9 mouse cellular contexts compared by ENCODE assay signal in the genomic region with DNA sequence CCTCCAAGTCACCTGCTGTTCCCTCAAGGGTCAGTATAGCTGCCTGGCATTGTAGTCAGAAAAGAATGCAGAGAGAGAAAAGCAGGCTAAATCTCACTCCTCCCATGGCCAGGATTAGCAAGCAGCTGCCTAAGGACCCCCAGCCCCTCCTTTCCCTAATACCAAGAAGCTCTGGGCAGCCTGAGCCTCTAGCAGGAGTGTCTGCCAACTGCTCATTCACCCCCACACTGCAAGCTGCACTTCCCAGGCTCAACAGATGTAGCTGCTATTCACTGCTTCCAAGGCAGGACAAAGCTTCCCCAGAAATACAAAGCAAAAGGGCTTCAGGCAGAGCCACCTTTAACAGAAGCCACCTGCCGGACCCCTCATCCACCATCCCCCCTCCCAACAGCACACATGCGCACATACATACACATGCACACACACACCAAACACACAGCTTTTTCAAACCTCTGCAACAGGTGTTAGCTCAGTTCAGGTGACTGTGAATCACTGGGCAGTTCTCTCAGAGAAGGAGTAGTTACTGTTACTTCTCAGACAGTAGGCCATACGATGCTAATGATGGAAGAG. TPM values are rescaled to one million over a fixed set of nuclear protein-coding genes. Genes with fewer than 3 reads are reported as not detected.
DNase-seq lines count a peak whose midpoint lies in the region; ATAC-seq and TF ChIP-seq lines count a peak whose summit lies in the region.
"Had no signal": no experiment of that assay in that cellular context is flagged by ENCODE, and none has a peak within 500 bp of the region (broad histone marks: within the 10 kb centered on the region; RNA-seq: fewer than 3 reads in every experiment).

No protein-coding gene starts in this region.

- no peaks in the 10 kb centered on the region for H3K27me3 ChIP-seq in lung, embryonic 16.5 days (ENCODE audit: control insufficient read depth, insufficient read depth, low read depth, low read length)
- no peaks in the 10 kb centered on the region for H3K27me3 ChIP-seq in forebrain, embryonic 13.5 days
- no peaks in the 10 kb centered on the region for H3K27me3 ChIP-seq in intestine, postnatal 0 days (replicated peaks; ENCODE audit: control insufficient read depth, insufficient read depth, low read length)
- no peaks in the 10 kb centered on the region for H3K27me3 ChIP-seq in midbrain, embryonic 10.5 days (ENCODE audit: low read depth, poor library complexity, severe bottlenecking)
- H3K27me3 ChIP-seq in stomach, postnatal 0 days (ENCODE audit: control insufficient read depth, insufficient read depth, low read length) = no peaks in the 10 kb centered on the region
- no peaks in the 10 kb centered on the region for H3K27me3 ChIP-seq in liver, embryonic 12.5 days (replicated peaks)

- no peak overlapping the region for H3K4me3 ChIP-seq in lung, embryonic 16.5 days (ENCODE audit: low read length)
- H3K4me3 ChIP-seq in forebrain, embryonic 13.5 days = no peak overlapping the region
- H3K4me3 ChIP-seq in intestine, postnatal 0 days (ENCODE audit: low read depth, low read length) = no peak overlapping the region
- H3K4me3 ChIP-seq in midbrain, embryonic 10.5 days = peak overlapping the region; percentile 29
- H3K4me3 ChIP-seq in stomach, postnatal 0 days (ENCODE audit: low read depth, low read length) = no peak overlapping the region
- H3K4me3 ChIP-seq in liver, embryonic 12.5 days = no peak overlapping the region

- TF ChIP-seq EP300 in stomach, postnatal 0 days (optimal IDR thresholded peaks at IDR 0.05) = no peak

- 0 out of 2 replicates have a peak, but pooled peaks have one; percentile 18 for TF ChIP-seq CTCF in intestine, postnatal 0 days (IDR thresholded peaks at IDR 0.05; ENCODE audit: low read depth)
- 0 out of 2 replicates have a peak, but pooled peaks have one; percentile 14 for TF ChIP-seq CTCF in stomach, postnatal 0 days (IDR thresholded peaks at IDR 0.05; ENCODE audit: low read depth)

- H3K9ac ChIP-seq in lung, embryonic 16.5 days (ENCODE audit: low read length) = no peak overlapping the region
- H3K9ac ChIP-seq in forebrain, embryonic 13.5 days = peak overlapping the region; percentile 34
- no peak overlapping the region for H3K9ac ChIP-seq in intestine, postnatal 0 days (ENCODE audit: low read depth, low read length)
- H3K9ac ChIP-seq in stomach, postnatal 0 days (ENCODE audit: low read length) = no peak overlapping the region
- no peak overlapping the region for H3K9ac ChIP-seq in liver, embryonic 12.5 days

- H3K4me1 ChIP-seq in lung, embryonic 16.5 days (replicated peaks; ENCODE audit: control insufficient read depth, insufficient read depth, low read length) = peaks cover 74% of the 10 kb centered on the region
- H3K4me1 ChIP-seq in forebrain, embryonic 13.5 days = peaks cover 89% of the 10 kb centered on the region
- H3K4me1 ChIP-seq in intestine, postnatal 0 days (replicated peaks; ENCODE audit: control insufficient read depth, insufficient read depth, low read length) = peaks cover 18% of the 10 kb centered on the region
- peaks cover 98% of the 10 kb centered on the region for H3K4me1 ChIP-seq in midbrain, embryonic 10.5 days
- peaks cover 23% of the 10 kb centered on the region for H3K4me1 ChIP-seq in stomach, postnatal 0 days (replicated peaks; ENCODE audit: control insufficient read depth, insufficient read depth)
- peaks cover 86% of the 10 kb centered on the region for H3K4me1 ChIP-seq in liver, embryonic 12.5 days

- no peak overlapping the region for H3K4me2 ChIP-seq in lung, embryonic 16.5 days (ENCODE audit: low read depth, low read length)
- peak overlapping the region; percentile 24; the same call in 1 of the 2 replicates for H3K4me2 ChIP-seq in forebrain, embryonic 13.5 days
- H3K4me2 ChIP-seq in intestine, postnatal 0 days (replicated peaks; ENCODE audit: low read depth) = no peak overlapping the region
- no peak overlapping the region for H3K4me2 ChIP-seq in stomach, postnatal 0 days (replicated peaks; ENCODE audit: low read depth)
- no peak overlapping the region for H3K4me2 ChIP-seq in liver, embryonic 12.5 days

- 54% methylated on average over 3 of the region's 3 CpGs for WGBS in lung, embryonic 16.5 days
- WGBS in forebrain, embryonic 13.5 days = 0% methylated on average over 3 of the region's 3 CpGs
- 70% methylated on average over 3 of the region's 3 CpGs for WGBS in intestine, postnatal 0 days
- 19% methylated on average over 3 of the region's 3 CpGs for WGBS in midbrain, embryonic 10.5 days
- 34% methylated on average over 3 of the region's 3 CpGs for WGBS in stomach, postnatal 0 days
- WGBS in liver, embryonic 12.5 days (ENCODE audit: insufficient replicate concordance) = 71% methylated on average over 3 of the region's 3 CpGs

- no peak for DNase-seq in lung, postnatal 14 days
- DNase-seq in midbrain, embryonic 10.5 days (ENCODE audit: low spot score) = peak; percentile 81
- DNase-seq in stomach, postnatal 0 days (ENCODE audit: low spot score) = peak; percentile 49
- DNase-seq in ovary, postnatal 14 days (ENCODE audit: low spot score) = no peak

- no peaks in the 10 kb centered on the region for H3K36me3 ChIP-seq in lung, embryonic 16.5 days (ENCODE audit: control insufficient read depth, insufficient read depth, low read length)
- H3K36me3 ChIP-seq in forebrain, embryonic 13.5 days (ENCODE audit: poor library complexity, severe bottlenecking) = no peaks in the 10 kb centered on the region
- H3K36me3 ChIP-seq in intestine, postnatal 0 days (ENCODE audit: control insufficient read depth, insufficient read depth) = no peaks in the 10 kb centered on the region
- H3K36me3 ChIP-seq in midbrain, embryonic 10.5 days = peaks cover 3% of the 10 kb centered on the region; the same call in 1 of the 2 replicates
- H3K36me3 ChIP-seq in stomach, postnatal 0 days (ENCODE audit: control insufficient read depth, insufficient read depth, low read length) = no peaks in the 10 kb centered on the region
- no peaks in the 10 kb centered on the region for H3K36me3 ChIP-seq in liver, embryonic 12.5 days

- H3K27ac ChIP-seq in lung, embryonic 16.5 days (ENCODE audit: low read length) = no peak overlapping the region
- peak overlapping the region; percentile 95 for H3K27ac ChIP-seq in forebrain, embryonic 13.5 days
- no peak overlapping the region for H3K27ac ChIP-seq in intestine, postnatal 0 days (ENCODE audit: low read depth, low read length)
- peak overlapping the region; percentile 94 for H3K27ac ChIP-seq in midbrain, embryonic 10.5 days (replicated peaks)
- H3K27ac ChIP-seq in stomach, postnatal 0 days (replicated peaks) = 0 out of 2 replicates have a peak overlapping the region, but pooled peaks have one; percentile 18
- no peak overlapping the region for H3K27ac ChIP-seq in liver, embryonic 12.5 days

- 0 out of 2 replicates have a peak, but pooled peaks have one; percentile 17 for ATAC-seq in lung, embryonic 16.5 days (ENCODE audit: low read depth)
- peak; percentile 95 for ATAC-seq in forebrain, embryonic 13.5 days
- no peak for ATAC-seq in intestine, postnatal 0 days
- ATAC-seq in stomach, postnatal 0 days (ENCODE audit: low FRiP score, low TSS enrichment) = peak; percentile 50; the same call in 1 of the 2 replicates
- no peak for ATAC-seq in liver, embryonic 12.5 days

- H3K9me3 ChIP-seq in lung, embryonic 16.5 days (ENCODE audit: control insufficient read depth, low read length) = no peaks in the 10 kb centered on the region
- H3K9me3 ChIP-seq in forebrain, embryonic 13.5 days (replicated peaks) = no peaks in the 10 kb centered on the region
- H3K9me3 ChIP-seq in intestine, postnatal 0 days (ENCODE audit: control insufficient read depth) = no peaks in the 10 kb centered on the region
- H3K9me3 ChIP-seq in midbrain, embryonic 10.5 days (replicated peaks) = no peaks in the 10 kb centered on the region; the same call in 1 of the 2 replicates
- no peaks in the 10 kb centered on the region for H3K9me3 ChIP-seq in stomach, postnatal 0 days (ENCODE audit: control insufficient read depth, low read length)
- no peaks in the 10 kb centered on the region for H3K9me3 ChIP-seq in liver, embryonic 12.5 days (replicated peaks)

RNA-seq across cellular contexts. Expression of gene Mapkapk2, which starts 18.8 kb away (rescaled TPM):
- 28.7 and 41.3 TPM in 2 replicates for polyA plus RNA-seq in lung, embryonic 16.5 days (2015; fragmentation: Nextera tagmentation; extraction: Ambion mirVana)
- polyA plus RNA-seq in forebrain, embryonic 13.5 days (2015; fragmentation: Nextera tagmentation; extraction: Ambion mirVana) = 28.4 and 30.5 TPM in 2 replicates
- polyA plus RNA-seq in intestine, postnatal 0 days (2015; fragmentation: Nextera tagmentation; extraction: Ambion mirVana) = 34.9 and 35.9 TPM in 2 replicates
- polyA plus RNA-seq in midbrain, embryonic 10.5 days (2016; fragmentation: Nextera tagmentation; extraction: Ambion mirVana) = 50.9 and 55.7 TPM in 2 replicates
- 34.6 and 35.4 TPM in 2 replicates for polyA plus RNA-seq in stomach, postnatal 0 days (2015; fragmentation: Nextera tagmentation; extraction: Ambion mirVana)
- polyA plus RNA-seq in liver, embryonic 12.5 days (2016; fragmentation: Nextera tagmentation; extraction: Ambion mirVana) = 25.7 and 27.0 TPM in 2 replicates

RNA-seq across cellular contexts. Expression of gene Il10, which starts 59.2 kb away (rescaled TPM):
- polyA plus RNA-seq in lung, embryonic 16.5 days (2015; fragmentation: Nextera tagmentation; extraction: Ambion mirVana) = not detected in 2 replicates
- polyA plus RNA-seq in forebrain, embryonic 13.5 days (2015; fragmentation: Nextera tagmentation; extraction: Ambion mirVana) = not detected in 2 replicates
- polyA plus RNA-seq in intestine, postnatal 0 days (2015; fragmentation: Nextera tagmentation; extraction: Ambion mirVana) = not detected in 2 replicates
- not detected in 2 replicates for polyA plus RNA-seq in midbrain, embryonic 10.5 days (2016; fragmentation: Nextera tagmentation; extraction: Ambion mirVana)
- not detected in 2 replicates for polyA plus RNA-seq in stomach, postnatal 0 days (2015; fragmentation: Nextera tagmentation; extraction: Ambion mirVana)
- polyA plus RNA-seq in liver, embryonic 12.5 days (2016; fragmentation: Nextera tagmentation; extraction: Ambion mirVana) = not detected in 2 replicates
- polyA plus RNA-seq: testis, adult 2 months had no signal

RNA-seq across cellular contexts. Expression of gene Dyrk3, which starts 59.3 kb away (rescaled TPM):
- polyA plus RNA-seq in lung, embryonic 16.5 days (2015; fragmentation: Nextera tagmentation; extraction: Ambion mirVana) = 4.4 and 4.5 TPM in 2 replicates
- polyA plus RNA-seq in forebrain, embryonic 13.5 days (2015; fragmentation: Nextera tagmentation; extraction: Ambion mirVana) = 16.7 and 18.9 TPM in 2 replicates
- polyA plus RNA-seq in intestine, postnatal 0 days (2015; fragmentation: Nextera tagmentation; extraction: Ambion mirVana) = 0.54 and 0.80 TPM in 2 replicates
- 15.4 and 18.1 TPM in 2 replicates for polyA plus RNA-seq in midbrain, embryonic 10.5 days (2016; fragmentation: Nextera tagmentation; extraction: Ambion mirVana)
- 1.4 TPM in 2 replicates for polyA plus RNA-seq in stomach, postnatal 0 days (2015; fragmentation: Nextera tagmentation; extraction: Ambion mirVana)
- 17.6 and 17.7 TPM in 2 replicates for polyA plus RNA-seq in liver, embryonic 12.5 days (2016; fragmentation: Nextera tagmentation; extraction: Ambion mirVana)

Comparison
In these comparisons a context has a peak if more than half of its experiments do, and no peak if none do; other contexts are left out.
1. ATAC-seq: peak in lung, embryonic 16.5 days (single experiment), forebrain, embryonic 13.5 days (single experiment) and stomach, postnatal 0 days (single experiment); none in intestine, postnatal 0 days (single experiment) and liver, embryonic 12.5 days (single experiment).
2. H3K27ac ChIP-seq: peak in forebrain, embryonic 13.5 days (single experiment), midbrain, embryonic 10.5 days (single experiment) and stomach, postnatal 0 days (single experiment); none in lung, embryonic 16.5 days (single experiment), intestine, postnatal 0 days (single experiment) and liver, embryonic 12.5 days (single experiment).
3. DNase-seq: peak in midbrain, embryonic 10.5 days (single experiment) and stomach, postnatal 0 days (single experiment); none in lung, postnatal 14 days (single experiment) and ovary, postnatal 14 days (single experiment).